Mouse (Mus musculus): Measurements from ENCODE around the gene Cad. TPM values are rescaled to one million over a fixed set of nuclear protein-coding genes. Genes with fewer than 3 reads are reported as not detected.
"Not testable (repeated sequence)": the region's sequence is repeated elsewhere in the genome, so short reads cannot be mapped to it uniquely, and the experiment has no call there.

Cad gene
- total RNA-seq (2015) (5.1 and 9.4 TPM in 2 replicates), total RNA-seq (2017) (5.4 and 7.5 TPM in 2 replicates)

DNA sequence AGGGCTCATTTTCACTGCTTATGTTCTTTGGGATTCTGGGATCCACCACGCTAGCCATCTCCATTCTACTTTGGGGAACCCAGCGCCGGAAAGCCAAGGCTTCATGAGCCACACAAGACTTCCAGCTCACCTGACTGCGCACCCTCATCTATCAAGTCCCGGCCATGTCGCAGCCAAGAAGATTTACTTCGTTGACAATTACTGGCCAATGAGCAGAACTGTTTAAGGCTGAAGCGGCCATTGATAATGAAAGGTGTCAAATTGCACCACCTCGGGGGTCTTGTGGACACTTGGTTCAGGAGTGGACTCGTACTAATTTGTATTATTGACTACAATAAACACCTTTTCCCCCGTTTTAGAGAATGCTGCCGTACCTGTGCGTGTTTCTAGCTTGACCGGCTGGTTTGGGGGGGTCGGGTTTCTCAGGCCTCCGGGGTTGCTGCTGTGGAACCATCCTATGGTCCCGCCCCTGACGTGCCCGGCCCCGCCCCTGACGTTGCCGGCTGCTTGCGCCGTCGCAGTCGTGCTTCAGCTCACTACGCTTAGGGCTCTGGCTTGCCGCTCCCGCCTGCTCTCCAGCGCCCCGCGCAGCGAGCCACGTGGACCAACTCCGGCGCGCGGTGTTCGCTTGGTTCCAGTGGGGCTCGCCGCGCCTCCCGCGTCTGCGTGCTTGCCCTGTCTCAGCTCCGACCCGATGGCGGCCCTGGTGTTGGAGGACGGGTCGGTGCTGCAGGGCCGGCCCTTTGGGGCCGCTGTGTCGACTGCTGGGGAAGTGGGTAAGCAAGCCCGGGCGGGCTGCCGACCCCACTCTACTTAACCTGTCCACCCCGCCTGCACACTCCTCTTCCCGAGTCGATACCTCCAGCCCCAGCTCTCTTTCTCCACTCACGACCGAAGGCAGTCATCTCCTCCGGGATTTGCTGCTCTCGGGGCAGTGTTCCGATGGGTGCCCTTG is at the start of gene Cad:
Gene Cad, plus strand, starts transcription at position 520 of the 955 bp plus-strand sequence.
- peak; percentile 99 for ATAC-seq (ENCODE audit: poor library complexity, severe bottlenecking)

DNA sequence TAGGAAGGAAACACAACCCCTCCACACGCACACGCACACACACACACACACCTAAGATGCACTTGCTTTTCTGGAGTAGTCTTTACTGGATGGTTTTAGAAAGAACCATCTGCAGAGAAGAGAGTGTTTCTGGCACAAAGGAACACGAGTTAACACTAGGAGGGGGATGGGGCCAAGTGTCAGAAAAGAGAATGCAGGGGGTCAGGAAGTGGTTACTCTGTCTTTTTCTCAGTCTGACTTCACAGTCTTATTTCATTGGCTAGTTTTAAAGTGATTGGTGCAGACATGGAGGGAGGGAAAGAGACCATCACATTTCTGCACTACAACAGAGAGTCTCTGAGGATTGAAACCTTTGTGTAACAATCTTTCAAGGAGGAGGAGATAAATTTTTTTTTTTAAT is 41.8 kb upstream of the Cad start:
- ATAC-seq (ENCODE audit: poor library complexity, severe bottlenecking), result no peak

- ATAC-seq (ENCODE audit: poor library complexity, severe bottlenecking), result no peak
These were observed 38.7 kb upstream of the Cad start for GRCm38 (mm10) chr5:31015913-31016312.

DNA sequence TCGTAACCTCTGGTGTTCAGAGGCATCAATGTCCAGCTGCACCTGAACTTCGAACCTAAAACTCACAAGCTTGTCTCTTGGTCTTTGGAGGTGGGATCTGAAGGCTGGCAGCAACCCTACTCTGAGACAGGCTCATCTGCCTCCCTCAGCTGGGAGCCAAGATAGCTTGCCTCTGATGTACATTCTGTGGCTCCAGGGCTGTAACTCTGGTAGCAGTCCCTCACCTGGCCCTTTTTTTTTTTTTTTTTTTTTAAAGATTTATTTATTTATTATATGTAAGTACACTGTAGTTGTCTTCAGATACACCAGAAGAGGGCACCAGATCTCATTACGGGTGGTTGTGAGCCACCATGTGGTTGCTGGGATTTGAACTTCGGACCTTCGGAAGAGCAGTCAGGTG is 32.8 kb upstream of the Cad start:
- not testable (repeated sequence) for ATAC-seq (ENCODE audit: poor library complexity, severe bottlenecking)

DNA sequence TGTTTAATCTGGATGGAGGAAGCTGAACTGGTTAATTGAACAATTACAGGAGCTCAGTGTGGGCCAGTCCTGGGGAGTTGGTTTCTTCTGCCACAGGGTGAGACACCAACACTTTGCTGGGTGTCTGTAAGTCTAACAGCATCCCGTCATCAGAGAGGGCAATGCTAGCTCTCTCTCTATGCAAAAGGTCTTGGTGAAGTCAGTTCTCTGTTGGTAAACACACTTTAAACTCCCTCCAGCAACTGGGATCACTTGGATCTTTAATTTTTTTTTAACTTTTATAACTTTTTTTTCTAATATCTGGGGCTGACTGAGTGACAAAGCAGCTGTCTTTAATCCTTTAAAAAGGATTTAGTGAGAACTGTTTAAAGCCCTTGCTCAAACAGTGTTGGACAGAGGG is 31.9 kb upstream of the Cad start:
- ATAC-seq (ENCODE audit: poor library complexity, severe bottlenecking), result no peak

DNA sequence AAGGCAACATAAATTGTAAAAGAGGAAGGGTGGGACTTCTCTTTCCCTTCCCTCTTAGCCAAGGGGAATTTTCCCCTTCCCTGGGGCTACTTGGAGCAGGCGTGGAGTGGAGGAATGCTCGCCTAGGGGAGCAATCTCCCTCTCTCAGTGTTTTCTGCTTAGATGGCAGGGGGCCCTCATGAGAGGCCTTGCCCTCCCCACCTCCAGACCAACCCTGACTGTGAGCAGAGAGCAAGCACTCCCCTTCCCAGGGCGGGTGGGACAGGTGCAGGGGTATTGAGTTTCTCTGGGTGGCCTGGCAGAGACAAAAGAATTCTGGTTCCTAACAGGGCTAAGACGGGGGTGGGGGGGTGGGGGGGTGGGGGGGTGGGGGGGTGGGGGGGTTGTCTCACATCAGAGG is 31.3 kb upstream of the Cad start:
- ATAC-seq (ENCODE audit: poor library complexity, severe bottlenecking), result no peak

GRCm38 (mm10) chr5:31024641-31025040 is 29.9 kb upstream of the Cad start:
- ATAC-seq (ENCODE audit: poor library complexity, severe bottlenecking), result no peak

DNA sequence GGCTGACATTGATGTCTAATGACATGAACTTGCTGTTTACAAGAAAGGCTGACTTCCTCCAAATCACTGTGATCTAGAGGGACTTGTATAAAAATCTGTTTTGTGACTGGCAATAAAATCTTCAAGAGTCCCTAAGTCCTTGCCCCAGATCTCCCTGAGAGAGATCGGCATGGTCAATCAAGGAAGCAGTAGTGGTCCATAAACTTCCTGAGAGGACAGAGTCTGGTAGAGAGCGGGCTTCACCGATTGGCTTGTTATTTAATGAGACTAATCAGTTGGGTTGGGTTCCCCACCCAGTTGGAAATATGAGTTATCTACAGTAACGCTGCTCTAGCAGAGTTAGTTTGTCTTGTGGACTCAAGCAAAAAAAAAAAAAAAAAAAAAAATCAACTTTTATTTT is 23.7 kb upstream of the Cad start:
- ATAC-seq (ENCODE audit: poor library complexity, severe bottlenecking), result no peak

DNA sequence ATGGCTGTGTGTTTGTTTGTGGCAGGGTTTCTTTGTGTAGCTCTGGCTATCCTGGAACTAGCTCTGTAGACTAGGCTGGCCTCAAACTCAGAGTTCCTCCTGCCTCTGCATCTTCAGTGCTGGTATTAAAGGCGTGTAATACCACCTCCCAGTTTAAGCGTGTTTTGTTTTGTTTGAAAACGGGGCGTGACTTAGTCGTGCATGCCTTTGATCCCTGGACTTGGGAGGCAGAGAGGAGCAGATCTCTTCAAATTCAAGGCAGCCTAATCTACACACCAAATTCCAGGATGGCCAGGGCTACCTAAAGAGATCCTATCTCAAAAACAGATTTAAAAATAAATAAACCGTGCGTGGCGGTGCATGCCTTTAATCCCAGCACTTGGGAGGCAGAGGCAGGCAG is 23.1 kb upstream of the Cad start:
- ATAC-seq (ENCODE audit: poor library complexity, severe bottlenecking), result no peak

DNA sequence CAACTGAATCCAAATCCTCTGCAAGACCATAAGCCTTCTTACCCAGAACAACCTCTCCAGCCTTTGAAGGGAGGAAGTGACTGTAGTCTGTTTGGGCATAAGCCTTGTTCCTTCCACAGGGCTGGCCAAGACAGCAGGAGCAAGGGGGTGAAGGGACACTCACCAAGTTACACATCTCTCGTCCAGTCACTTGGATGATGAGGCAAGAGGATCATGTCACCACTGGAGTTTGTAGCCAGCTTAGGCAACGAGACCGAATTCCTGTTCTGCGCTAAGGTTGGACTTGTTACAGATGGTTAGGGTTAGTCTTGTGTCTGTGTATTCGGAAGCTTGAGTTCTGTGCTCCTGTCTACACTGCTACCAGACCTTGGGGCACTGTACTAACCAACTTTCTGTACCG is 19.9 kb upstream of the Cad start:
- ATAC-seq (ENCODE audit: poor library complexity, severe bottlenecking), result no peak

DNA sequence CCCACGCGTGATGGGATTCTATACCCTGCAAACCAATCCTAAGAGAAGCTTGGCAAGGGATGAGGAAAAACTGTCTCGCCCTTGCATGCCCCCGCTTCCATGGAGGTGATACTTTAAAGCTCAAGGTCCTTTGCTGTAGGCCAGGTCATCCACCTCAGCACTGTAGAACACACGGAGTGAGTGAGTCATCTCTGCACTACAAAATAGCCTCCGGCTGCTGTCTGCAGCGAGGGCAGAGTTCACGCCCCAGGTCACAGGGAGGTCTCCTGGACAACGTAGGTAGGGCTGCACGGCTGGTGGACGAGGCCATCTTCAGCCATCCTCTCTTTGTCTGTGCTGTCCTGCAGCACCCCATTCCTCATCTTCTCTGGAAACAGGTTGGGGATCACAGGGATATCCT is 18.0 kb upstream of the Cad start:
- ATAC-seq (ENCODE audit: poor library complexity, severe bottlenecking), result not testable (repeated sequence)

- ATAC-seq (ENCODE audit: poor library complexity, severe bottlenecking), result no peak
These were observed 16.3 kb upstream of the Cad start for GRCm38 (mm10) chr5:31038171-31038845.

DNA sequence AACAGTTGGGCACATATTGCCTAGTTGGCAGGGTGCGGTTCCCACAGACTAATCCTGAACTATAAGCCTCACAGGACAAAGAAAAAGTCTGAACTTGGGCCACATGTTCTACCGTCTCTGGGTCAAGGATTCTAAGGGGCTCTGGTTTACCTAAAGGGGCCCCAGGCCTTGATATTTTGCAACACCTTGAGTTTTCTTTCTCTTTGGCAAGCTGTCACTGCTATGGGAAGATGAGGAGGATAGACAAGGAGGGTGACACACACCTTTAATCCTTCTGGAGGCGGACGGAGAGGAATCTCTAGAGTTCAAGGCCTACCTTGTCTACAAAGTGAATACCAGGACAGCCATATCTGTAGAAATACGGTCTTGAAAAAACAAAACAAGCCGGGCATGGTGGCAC is 8.2 kb upstream of the Cad start:
- no peak for ATAC-seq (ENCODE audit: poor library complexity, severe bottlenecking)

GRCm38 (mm10) chr5:31047074-31047473 is 7.5 kb upstream of the Cad start:
- no peak for ATAC-seq (ENCODE audit: poor library complexity, severe bottlenecking)

GRCm38 (mm10) chr5:31047848-31048762 is 6.5 kb upstream of the Cad start, which contains the start of gene Atraid:
Atraid (plus strand) TSS chr5:31048312.
- peak; percentile 89 for ATAC-seq (ENCODE audit: poor library complexity, severe bottlenecking)

DNA sequence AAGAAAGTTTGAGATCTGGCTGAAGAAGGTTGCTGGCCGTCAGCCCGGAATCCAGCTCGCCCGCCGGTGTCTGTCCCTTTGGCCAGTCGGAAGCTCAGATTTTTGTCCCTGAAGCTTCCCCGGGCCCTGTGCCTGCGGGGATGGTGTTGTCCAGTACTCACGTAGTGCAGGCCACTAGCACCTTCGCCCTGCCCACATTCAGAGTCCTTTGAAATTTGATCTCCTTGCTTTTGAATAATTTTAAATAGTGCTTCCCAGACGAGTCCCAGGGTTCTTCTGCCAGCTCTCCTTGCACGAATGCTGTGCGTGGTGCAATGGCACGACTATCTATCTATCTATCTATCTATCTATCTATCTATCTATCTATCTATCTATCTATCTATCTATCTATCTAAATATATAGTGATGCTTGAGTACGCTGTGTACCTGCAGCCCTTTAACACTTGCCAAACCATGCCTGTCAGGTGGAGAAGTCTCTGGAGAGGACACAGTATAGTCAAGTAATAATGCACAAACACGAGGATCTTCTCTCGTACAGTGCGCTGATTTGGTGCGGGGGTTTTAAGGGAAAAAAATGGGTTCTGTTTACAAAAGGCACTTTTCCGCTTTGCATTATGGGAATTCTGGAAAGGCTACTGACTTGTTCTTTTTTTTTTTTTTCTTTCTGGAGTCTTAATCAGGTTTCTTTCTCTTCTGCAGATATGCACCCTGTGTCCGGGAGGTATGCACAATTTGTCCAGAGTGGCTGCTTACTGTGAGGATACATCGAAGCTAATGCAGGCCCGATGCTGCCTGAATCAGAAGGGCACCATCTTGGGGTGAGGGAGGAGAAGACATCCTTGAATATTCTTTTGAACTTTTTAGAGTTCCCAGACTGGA is 5.6 kb upstream of the Cad start, which contains the start of gene Slc5a6:
Gene Slc5a6, minus strand, starts transcription at position 162 of the 879 bp plus-strand sequence.
- peak; percentile 14; the same call in 1 of the 2 replicates for ATAC-seq (ENCODE audit: poor library complexity, severe bottlenecking)

GRCm38 (mm10) chr5:31050427-31050826 is 4.2 kb upstream of the Cad start:
- no peak for ATAC-seq (ENCODE audit: poor library complexity, severe bottlenecking)

GRCm38 (mm10) chr5:31053728-31054127 is 852 bp upstream of the Cad start:
- ATAC-seq (ENCODE audit: poor library complexity, severe bottlenecking), result not testable (repeated sequence)
